Mouse (Mus musculus): ENCODE measurements around the gene Abhd14a.

GRCm38 (mm10) chr9:106471892-106472291, 24.4 kb upstream of the Abhd14a start:
- TF ChIP-seq CTCF (IDR thresholded peaks at IDR 0.05; ENCODE audit: insufficient read depth, low read length) (no peak), POLR2A (IDR thresholded peaks at IDR 0.05; ENCODE audit: borderline replicate concordance, extremely low read depth, low read depth, low read length) (peak; percentile 60; the same call in 1 of the 2 replicates)
